Comparison of ENCODE assay signal across 10 mouse cellular contexts in the genomic region with DNA sequence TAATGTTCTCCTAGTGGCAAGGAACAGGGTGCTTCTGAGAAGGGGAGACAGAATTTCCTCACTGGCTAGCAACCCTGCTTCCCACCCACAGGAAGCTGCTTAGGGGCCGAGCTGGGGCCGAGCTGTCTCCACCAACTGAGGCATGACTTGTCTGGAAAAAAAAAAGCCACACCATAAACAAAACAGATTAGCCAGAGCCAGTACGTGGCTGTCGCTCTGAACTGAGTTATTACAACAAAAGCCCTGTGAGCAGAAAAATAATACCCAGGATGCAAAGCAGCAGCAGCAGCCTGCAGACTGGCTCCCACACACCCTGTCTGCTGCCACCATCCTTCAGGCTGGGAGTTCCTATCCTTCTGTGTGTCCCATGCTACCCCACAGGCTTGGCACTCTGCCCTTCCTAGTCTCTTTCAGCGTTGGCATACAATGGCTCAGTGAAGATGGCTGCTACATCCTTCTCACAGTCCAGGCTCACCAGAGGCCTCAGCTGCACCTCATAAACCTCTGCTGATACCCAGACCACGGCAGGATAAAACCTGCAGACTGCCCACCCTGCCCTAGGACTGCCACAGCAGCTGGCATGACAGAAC. TPM values are rescaled to one million over a fixed set of nuclear protein-coding genes. Genes with fewer than 3 reads are reported as not detected.
DNase-seq lines count a peak whose midpoint lies in the region; ATAC-seq and TF ChIP-seq lines count a peak whose summit lies in the region.
"Had no signal": no experiment of that assay in that cellular context is flagged by ENCODE, and none has a peak within 500 bp of the region (broad histone marks: within the 10 kb centered on the region; RNA-seq: fewer than 3 reads in every experiment).

No protein-coding gene starts in this region.

- no peaks in the 10 kb centered on the region for H3K36me3 ChIP-seq in kidney, embryonic 14.5 days (ENCODE audit: control insufficient read depth, insufficient read depth, low read length)
- no peaks in the 10 kb centered on the region for H3K36me3 ChIP-seq in kidney, adult 2 months (ENCODE audit: control insufficient read depth, insufficient read depth, low read length)
- H3K36me3 ChIP-seq in intestine, embryonic 15.5 days = no peaks in the 10 kb centered on the region
- H3K36me3 ChIP-seq in midbrain, embryonic 15.5 days (replicated peaks) = no peaks in the 10 kb centered on the region
- H3K36me3 ChIP-seq: liver, embryonic 15.5 days had no signal

- H3K4me1 ChIP-seq in kidney, embryonic 14.5 days (ENCODE audit: control insufficient read depth, insufficient read depth, low read length) = peaks cover 16% of the 10 kb centered on the region; the same call in 1 of the 2 replicates
- no peaks in the 10 kb centered on the region for H3K4me1 ChIP-seq in kidney, adult 2 months (ENCODE audit: control insufficient read depth, insufficient read depth, low read length)
- H3K4me1 ChIP-seq in intestine, embryonic 15.5 days (replicated peaks) = peaks cover 12% of the 10 kb centered on the region; the same call in 1 of the 2 replicates
- H3K4me1 ChIP-seq in midbrain, embryonic 15.5 days = peaks cover 44% of the 10 kb centered on the region
- H3K4me1 ChIP-seq: liver, embryonic 15.5 days had no signal

- 24% methylated on average over 6 of the region's 6 CpGs for WGBS in kidney, embryonic 14.5 days
- 25% methylated on average over 6 of the region's 6 CpGs for WGBS in kidney, adult 2 months
- 35% methylated on average over 6 of the region's 6 CpGs for WGBS in intestine, embryonic 15.5 days
- WGBS in midbrain, embryonic 15.5 days = 26% methylated on average over 6 of the region's 6 CpGs

- H3K4me2 ChIP-seq in kidney, embryonic 14.5 days (replicated peaks; ENCODE audit: low read depth, low read length) = no peak overlapping the region
- no peak overlapping the region for H3K4me2 ChIP-seq in intestine, embryonic 15.5 days (replicated peaks)
- no peak overlapping the region for H3K4me2 ChIP-seq in midbrain, embryonic 15.5 days
- H3K4me2 ChIP-seq: liver, embryonic 15.5 days had no signal

- DNase-seq in kidney, adult 2 months = no peak
- DNase-seq in cerebellum, postnatal 10 days = peak; percentile 80 to 81
- no peak for DNase-seq in ovary, adult 18-20 months (ENCODE audit: low spot score)
- DNase-seq in thymus, postnatal 25 days = no peak
- DNase-seq in heart, adult 18-20 months = no peak

- no peak overlapping the region for H3K9ac ChIP-seq in kidney, embryonic 14.5 days (ENCODE audit: low read depth, low read length)
- no peak overlapping the region for H3K9ac ChIP-seq in intestine, embryonic 15.5 days
- no peak overlapping the region for H3K9ac ChIP-seq in midbrain, embryonic 15.5 days
- H3K9ac ChIP-seq: liver, embryonic 15.5 days had no signal

- peak overlapping the region; percentile 49; the same call in 1 of the 2 replicates for H3K27ac ChIP-seq in kidney, embryonic 14.5 days (ENCODE audit: low read depth, low read length)
- no peak overlapping the region for H3K27ac ChIP-seq in kidney, adult 2 months (ENCODE audit: insufficient read depth, low read depth, low read length)
- peak overlapping the region; percentile 37; the same call in 1 of the 2 replicates for H3K27ac ChIP-seq in intestine, embryonic 15.5 days
- peak overlapping the region; percentile 81 for H3K27ac ChIP-seq in midbrain, embryonic 15.5 days
- H3K27ac ChIP-seq: liver, embryonic 15.5 days had no signal

- no peaks in the 10 kb centered on the region for H3K9me3 ChIP-seq in kidney, embryonic 14.5 days (ENCODE audit: control insufficient read depth, low read length)
- H3K9me3 ChIP-seq in intestine, embryonic 15.5 days = no peaks in the 10 kb centered on the region
- no peaks in the 10 kb centered on the region for H3K9me3 ChIP-seq in midbrain, embryonic 15.5 days
- H3K9me3 ChIP-seq: liver, embryonic 15.5 days had no signal

- no peak for TF ChIP-seq CTCF in kidney, adult 2 months (conservative IDR thresholded peaks at IDR 0.05; ENCODE audit: insufficient read depth, insufficient read length, low read depth, low read length)

- H3K4me3 ChIP-seq in kidney, embryonic 14.5 days (ENCODE audit: low read length) = no peak overlapping the region
- H3K4me3 ChIP-seq in kidney, adult 2 months (ENCODE audit: insufficient read depth, low read depth, low read length) = no peak overlapping the region
- H3K4me3 ChIP-seq in intestine, embryonic 15.5 days (replicated peaks) = no peak overlapping the region
- H3K4me3 ChIP-seq in midbrain, embryonic 15.5 days = no peak overlapping the region
- H3K4me3 ChIP-seq: liver, embryonic 15.5 days had no signal

- no peaks in the 10 kb centered on the region for H3K27me3 ChIP-seq in kidney, embryonic 14.5 days (ENCODE audit: control insufficient read depth, insufficient read depth, low read length)
- no peaks in the 10 kb centered on the region for H3K27me3 ChIP-seq in kidney, adult 2 months (replicated peaks; ENCODE audit: control insufficient read depth, insufficient read depth, low read length)
- H3K27me3 ChIP-seq in intestine, embryonic 15.5 days (replicated peaks) = 0 out of 2 replicates have a peak, but pooled peaks cover 12% of the 10 kb centered on the region
- no peaks in the 10 kb centered on the region for H3K27me3 ChIP-seq in midbrain, embryonic 15.5 days (replicated peaks)

- ATAC-seq in kidney, embryonic 14.5 days (ENCODE audit: low FRiP score, low TSS enrichment) = no peak; the same call in 1 of the 2 replicates
- no peak for ATAC-seq in intestine, embryonic 15.5 days
- no peak for ATAC-seq in midbrain, embryonic 15.5 days (replicated peaks)

- TF ChIP-seq POLR2A in kidney, adult 2 months (IDR thresholded peaks at IDR 0.05; ENCODE audit: low read depth, low read length) = no peak

RNA-seq across cellular contexts. Expression of gene Ccdc187, which starts 2.3 kb away (rescaled TPM):
- polyA plus RNA-seq in kidney, embryonic 14.5 days (2014; fragmentation: Nextera tagmentation; extraction: Ambion mirVana) = 0.04 TPM in 1 of 2 replicates, not detected in the other
- 0.02 and 0.12 TPM in 2 replicates for polyA plus RNA-seq in kidney, adult 2 months (2012; rRNA removed)
- polyA plus RNA-seq in intestine, embryonic 15.5 days (2015; fragmentation: Nextera tagmentation; extraction: Ambion mirVana) = 0.36 and 0.37 TPM in 2 replicates
- 0.18 and 0.25 TPM in 2 replicates for polyA plus RNA-seq in midbrain, embryonic 15.5 days (2015; fragmentation: Nextera tagmentation; extraction: Ambion mirVana)
- total RNA-seq in heart, adult 18-20 months (2021) = under 1 TPM; 0.05 to 0.13 TPM
- polyA plus RNA-seq: embryonic facial prominence, embryonic 11.5 days had no signal

RNA-seq across cellular contexts. Expression of gene Gpsm1, which starts 18.6 kb away (rescaled TPM):
- 25.7 and 27.1 TPM in 2 replicates for polyA plus RNA-seq in kidney, embryonic 14.5 days (2014; fragmentation: Nextera tagmentation; extraction: Ambion mirVana)
- polyA plus RNA-seq in kidney, adult 2 months (2012; rRNA removed) = 9.3 and 13.1 TPM in 2 replicates
- 26.7 and 26.8 TPM in 2 replicates for polyA plus RNA-seq in intestine, embryonic 15.5 days (2015; fragmentation: Nextera tagmentation; extraction: Ambion mirVana)
- 211 and 216 TPM in 2 replicates for polyA plus RNA-seq in midbrain, embryonic 15.5 days (2015; fragmentation: Nextera tagmentation; extraction: Ambion mirVana)
- total RNA-seq in heart, adult 18-20 months (2021) = 100 to 1,000 TPM; 175 to 238 TPM

RNA-seq across cellular contexts. Expression of gene Dnlz, which starts 55.2 kb away (rescaled TPM):
- polyA plus RNA-seq in kidney, embryonic 14.5 days (2014; fragmentation: Nextera tagmentation; extraction: Ambion mirVana) = 27.4 and 33.3 TPM in 2 replicates
- polyA plus RNA-seq in kidney, adult 2 months (2012; rRNA removed) = 26.9 and 28.8 TPM in 2 replicates
- polyA plus RNA-seq in intestine, embryonic 15.5 days (2015; fragmentation: Nextera tagmentation; extraction: Ambion mirVana) = 23.6 and 24.7 TPM in 2 replicates
- 27.6 and 29.8 TPM in 2 replicates for polyA plus RNA-seq in midbrain, embryonic 15.5 days (2015; fragmentation: Nextera tagmentation; extraction: Ambion mirVana)
- total RNA-seq in heart, adult 18-20 months (2021) = 10 to 100 TPM; 24.5 to 25.3 TPM

RNA-seq across cellular contexts. Expression of gene Qsox2, which starts 59.4 kb away (rescaled TPM):
- polyA plus RNA-seq in kidney, embryonic 14.5 days (2014; fragmentation: Nextera tagmentation; extraction: Ambion mirVana) = 10.0 and 19.0 TPM in 2 replicates
- 15.3 and 16.5 TPM in 2 replicates for polyA plus RNA-seq in kidney, adult 2 months (2012; rRNA removed)
- 23.2 and 26.9 TPM in 2 replicates for polyA plus RNA-seq in intestine, embryonic 15.5 days (2015; fragmentation: Nextera tagmentation; extraction: Ambion mirVana)
- polyA plus RNA-seq in midbrain, embryonic 15.5 days (2015; fragmentation: Nextera tagmentation; extraction: Ambion mirVana) = 16.8 and 18.1 TPM in 2 replicates
- 10 to 100 TPM; 13.8 TPM for total RNA-seq in heart, adult 18-20 months (2021)

Comparison
In these comparisons a context has a peak if more than half of its experiments do, and no peak if none do; other contexts are left out.
1. DNase-seq: peak in cerebellum, postnatal 10 days (2 of 2); none in kidney, adult 2 months (single experiment), ovary, adult 18-20 months (single experiment), thymus, postnatal 25 days (single experiment) and heart, adult 18-20 months (0 of 2).